Mouse (Mus musculus) megakaryocyte, embryonic 14.5 days (primary cell): ENCODE results near the gene Rufy4. TPM values are rescaled to one million over a fixed set of nuclear protein-coding genes. Genes with fewer than 3 reads are reported as not detected.

Source experiments
- H3K27me3 ChIP-seq: replicated peaks from 2 replicates; pipeline ENCODE3; 2012; ENCODE audit warnings: inconsistent platforms
- H3K36me3 ChIP-seq: replicated peaks from 2 replicates; pipeline ENCODE3; 2012; ENCODE audit warnings: low read length, inconsistent platforms, mixed read lengths
- H3K4me1 ChIP-seq: 2 replicates; pipeline ENCODE4 v1.6.1; 2012; ENCODE audit warnings: inconsistent platforms
- H3K4me3 ChIP-seq: replicated peaks from 2 replicates; pipeline ENCODE3; 2012; ENCODE audit warnings: moderate library complexity, mild to moderate bottlenecking, inconsistent platforms
- H3K9me3 ChIP-seq: 2 replicates; pipeline ENCODE4 v1.6.1; 2012; ENCODE audit warnings: inconsistent platforms
- FLI1 ChIP-seq: IDR thresholded peaks from 2 replicates; pipeline ENCODE4 v1.6.1; 2012; ENCODE audit warnings: low read length, inconsistent platforms, mixed read lengths
- GATA1 ChIP-seq: IDR thresholded peaks from 3 replicates; pipeline ENCODE4 v1.6.1; 2012; ENCODE audit warnings: mixed read lengths, low read length, inconsistent platforms, borderline replicate concordance
- polyA plus RNA-seq: library from polyadenylated mRNA; stranded (reverse); fragments of >175 nt; gene quantifications from 2 replicates; pipeline ENCODE4 v1.2.3, GENCODE M21; 2012; ENCODE audit warnings: low replicate concordance; ENCODE audit not compliant: insufficient read depth

Gene Rufy4
- polyA plus RNA-seq, 1 experiment, result 0.41 TPM

- Histone ChIP-seq H3K4me1 (peaks cover 79% of the 10 kb centered on the region), H3K27me3 (no peaks in the 10 kb centered on the region), H3K4me3 (peak overlapping the region; percentile 77), H3K36me3 (no peaks in the 10 kb centered on the region), H3K9me3 (no peaks in the 10 kb centered on the region)
- TF ChIP-seq FLI1 (no peak), GATA1 (no peak)
These were observed 47.4 kb downstream of the Rufy4 start for GRCm38 (mm10) chr1:74172722-74173121.

GRCm38 (mm10) chr1:74175731-74176130, 50.4 kb downstream of the Rufy4 start:
- Histone ChIP-seq H3K9me3 (no peaks in the 10 kb centered on the region), H3K4me1 (peaks cover 83% of the 10 kb centered on the region), H3K27me3 (no peaks in the 10 kb centered on the region), H3K4me3 (no peak overlapping the region), H3K36me3 (no peaks in the 10 kb centered on the region)
- TF ChIP-seq GATA1 (no peak), FLI1 (no peak)

- Histone ChIP-seq H3K4me1 (peaks cover 69% of the 10 kb centered on the region), H3K36me3 (no peaks in the 10 kb centered on the region), H3K27me3 (no peaks in the 10 kb centered on the region), H3K9me3 (no peaks in the 10 kb centered on the region), H3K4me3 (no peak overlapping the region)
- no peak for TF ChIP-seq FLI1
- TF ChIP-seq GATA1, result no peak
These were observed 53.3 kb downstream of the Rufy4 start for GRCm38 (mm10) chr1:74178618-74179017.

- H3K27me3 ChIP-seq, result no peaks in the 10 kb centered on the region
- no peak overlapping the region for H3K4me3 ChIP-seq
- H3K4me1 ChIP-seq, result peaks cover 69% of the 10 kb centered on the region
- TF ChIP-seq FLI1 (no peak), GATA1 (no peak)
- no peaks in the 10 kb centered on the region for H3K9me3 ChIP-seq
- no peaks in the 10 kb centered on the region for H3K36me3 ChIP-seq
These were observed 54.5 kb downstream of the Rufy4 start for GRCm38 (mm10) chr1:74179624-74180408.

- peaks cover 56% of the 10 kb centered on the region for H3K4me1 ChIP-seq
- TF ChIP-seq GATA1, result no peak
- no peak for TF ChIP-seq FLI1
- no peak overlapping the region for H3K4me3 ChIP-seq
- no peaks in the 10 kb centered on the region for H3K36me3 ChIP-seq
- H3K27me3 ChIP-seq, result no peaks in the 10 kb centered on the region
- no peaks in the 10 kb centered on the region for H3K9me3 ChIP-seq
These were observed 56.1 kb downstream of the Rufy4 start for GRCm38 (mm10) chr1:74181462-74181861.

GRCm38 (mm10) chr1:74183006-74183405, 57.7 kb downstream of the Rufy4 start:
- Histone ChIP-seq H3K9me3 (peaks cover 8% of the 10 kb centered on the region), H3K36me3 (peaks cover 4% of the 10 kb centered on the region), H3K27me3 (no peaks in the 10 kb centered on the region), H3K4me3 (no peak overlapping the region), H3K4me1 (peaks cover 41% of the 10 kb centered on the region)
- TF ChIP-seq FLI1 (no peak), GATA1 (no peak)

GRCm38 (mm10) chr1:74190471-74190870, 65.1 kb downstream of the Rufy4 start:
- Histone ChIP-seq H3K4me3 (no peak overlapping the region), H3K4me1 (peaks cover 14% of the 10 kb centered on the region), H3K9me3 (peaks cover 8% of the 10 kb centered on the region), H3K27me3 (peaks cover 10% of the 10 kb centered on the region), H3K36me3 (peaks cover 4% of the 10 kb centered on the region)
- TF ChIP-seq GATA1 (no peak), FLI1 (no peak)

GRCm38 (mm10) chr1:74192711-74193110, 67.4 kb downstream of the Rufy4 start:
- H3K4me3 ChIP-seq, result no peak overlapping the region
- H3K4me1 ChIP-seq, result peaks cover 30% of the 10 kb centered on the region
- no peak for TF ChIP-seq FLI1
- TF ChIP-seq GATA1, result no peak
- peaks cover 20% of the 10 kb centered on the region for H3K27me3 ChIP-seq
- H3K36me3 ChIP-seq, result no peaks in the 10 kb centered on the region
- H3K9me3 ChIP-seq, result peaks cover under 1% of the 10 kb centered on the region; the same call in 1 of the 2 replicates

- no peak within 1 kb of the TSS for H3K4me3 ChIP-seq
- no peaks in the 10 kb centered on the region for H3K36me3 ChIP-seq
- H3K9me3 ChIP-seq, result no peaks in the 10 kb centered on the region
- peaks cover 21% of the 10 kb centered on the region for H3K27me3 ChIP-seq
- TF ChIP-seq GATA1 (no peak), FLI1 (no peak)
- peaks cover 36% of the 10 kb centered on the region for H3K4me1 ChIP-seq
These were observed 69.1 kb downstream of the Rufy4 start, which contains the start of gene Cxcr1 for GRCm38 (mm10) chr1:74194445-74194844. Gene Cxcr1 (minus strand): TSS chr1:74194631.

- Histone ChIP-seq H3K27me3 (peaks cover 19% of the 10 kb centered on the region), H3K9me3 (no peaks in the 10 kb centered on the region), H3K4me1 (peaks cover 42% of the 10 kb centered on the region), H3K36me3 (no peaks in the 10 kb centered on the region), H3K4me3 (peak overlapping the region; percentile 16)
- TF ChIP-seq FLI1 (no peak), GATA1 (no peak)
These were observed 70.6 kb downstream of the Rufy4 start for GRCm38 (mm10) chr1:74195961-74196360.
